Mouse (Mus musculus) brown adipose tissue, adult 24 weeks (tissue): ENCODE data around the gene Cd59b. TPM values are rescaled to one million over a fixed set of nuclear protein-coding genes. Genes with fewer than 3 reads are reported as not detected.

Source experiments
- H3K27ac ChIP-seq: fragments of 200-500 bp; replicated peaks from 2 replicates; pipeline ENCODE4 v1.5.1; 2012; ENCODE audit warnings: low read depth, mild to moderate bottlenecking, low read length
- H3K4me1 ChIP-seq: fragments of 200-500 bp; 2 replicates; pipeline ENCODE4 v1.6.1; 2012; ENCODE audit warnings: low read length, mixed read lengths; ENCODE audit not compliant: control insufficient read depth, insufficient read depth, insufficient read length
- H3K4me3 ChIP-seq: fragments of 200-500 bp; 2 replicates; pipeline ENCODE4 v1.5.1; 2012; ENCODE audit warnings: low read depth, mild to moderate bottlenecking, low read length, moderate library complexity; ENCODE audit not compliant: insufficient read depth
- polyA plus RNA-seq: library from polyadenylated mRNA; stranded (reverse); fragments of >200 nt; gene quantifications from 2 replicates; pipeline ENCODE4 v1.2.4, GENCODE M21; 2012; ENCODE audit not compliant: missing spikeins, insufficient read depth, insufficient read length

The Cd59b gene
- polyA plus RNA-seq, 1 experiment = 57.5 TPM

- Histone ChIP-seq H3K4me1 (no peaks in the 10 kb centered on the region), H3K27ac (no peak overlapping the region)
These were observed 66.3 kb downstream of the Cd59b start for GRCm38 (mm10) chr2:104135920-104136319.

More at GRCm38 (mm10) chr2:104135920-104136319, 66.3 kb downstream of the Cd59b start:
- H3K4me3 ChIP-seq = no peak overlapping the region

Other genes starting within 250 kb of the Cd59b start
- 10.9 and 11.1 TPM in 2 replicates for gene Lmo2, start 111.9 kb upstream of the Cd59b start, polyA plus RNA-seq
- gene Fbxo3, start 42.1 kb upstream of the Cd59b start, polyA plus RNA-seq = 46.9 and 47.4 TPM in 2 replicates
- not detected in 2 replicates for gene 4931422A03Rik, start 41.5 kb upstream of the Cd59b start, polyA plus RNA-seq
- not detected in 2 replicates for gene Gm10912, start 4.0 kb upstream of the Cd59b start, polyA plus RNA-seq
- gene Gm10799, start 1.3 kb upstream of the Cd59b start, polyA plus RNA-seq = not detected in 2 replicates
- 174 and 250 TPM in 2 replicates for gene Cd59a, start 26.0 kb downstream of the Cd59b start, polyA plus RNA-seq
- gene A930018P22Rik, start 52.9 kb downstream of the Cd59b start, polyA plus RNA-seq = 1.3 TPM in 1 of 2 replicates, not detected in the other